Mouse (Mus musculus): Measurements from ENCODE around the gene Pacrg.

Pacrg gene

GRCm38 (mm10) chr17:10550781-10551520, 289.2 kb downstream of the Pacrg start:
- no peak for DNase-seq (ENCODE audit: low spot score)

- DNase-seq (ENCODE audit: low spot score), result no peak
Measured at GRCm38 (mm10) chr17:10549825-10550224, 290.3 kb downstream of the Pacrg start.

GRCm38 (mm10) chr17:10548969-10549368, 291.1 kb downstream of the Pacrg start:
- no peak for DNase-seq (ENCODE audit: low spot score)

- no peak for DNase-seq (ENCODE audit: low spot score)
Measured at GRCm38 (mm10) chr17:10540772-10541171, 299.3 kb downstream of the Pacrg start.

GRCm38 (mm10) chr17:10534206-10534605, 305.9 kb downstream of the Pacrg start:
- no peak for DNase-seq (ENCODE audit: low spot score)

GRCm38 (mm10) chr17:10533461-10533860, 306.6 kb downstream of the Pacrg start:
- no peak for DNase-seq (ENCODE audit: low spot score)

GRCm38 (mm10) chr17:10531024-10531423, 309.1 kb downstream of the Pacrg start:
- DNase-seq (ENCODE audit: low spot score), result peak; percentile 59

GRCm38 (mm10) chr17:10529329-10529955, 310.7 kb downstream of the Pacrg start:
- DNase-seq (ENCODE audit: low spot score), result no peak

GRCm38 (mm10) chr17:10521282-10521681, 318.8 kb downstream of the Pacrg start:
- no peak for DNase-seq (ENCODE audit: low spot score)

GRCm38 (mm10) chr17:10519506-10520155, 320.5 kb downstream of the Pacrg start:
- DNase-seq (ENCODE audit: low spot score), result no peak

- no peak for DNase-seq (ENCODE audit: low spot score)
Measured at GRCm38 (mm10) chr17:10514812-10515211, 325.3 kb downstream of the Pacrg start.

- no peak for DNase-seq (ENCODE audit: low spot score)
Measured at GRCm38 (mm10) chr17:10510913-10511759, 329.0 kb downstream of the Pacrg start.

GRCm38 (mm10) chr17:10510467-10510866, 329.6 kb downstream of the Pacrg start:
- no peak for DNase-seq (ENCODE audit: low spot score)

- DNase-seq (ENCODE audit: low spot score), result no peak
Measured at GRCm38 (mm10) chr17:10508088-10508487, 332.0 kb downstream of the Pacrg start.

GRCm38 (mm10) chr17:10507466-10507865, 332.6 kb downstream of the Pacrg start:
- DNase-seq (ENCODE audit: low spot score), result peak; percentile 75

- DNase-seq (ENCODE audit: low spot score), result no peak
Measured at GRCm38 (mm10) chr17:10506896-10507295, 333.2 kb downstream of the Pacrg start.

- DNase-seq (ENCODE audit: low spot score), result no peak
Measured at GRCm38 (mm10) chr17:10501439-10501838, 338.7 kb downstream of the Pacrg start.

- no peak for DNase-seq (ENCODE audit: low spot score)
Measured at GRCm38 (mm10) chr17:10500795-10501432, 339.2 kb downstream of the Pacrg start.

GRCm38 (mm10) chr17:10498935-10499655, 341.0 kb downstream of the Pacrg start:
- no peak for DNase-seq (ENCODE audit: low spot score)

GRCm38 (mm10) chr17:10497781-10498420, 342.2 kb downstream of the Pacrg start:
- no peak for DNase-seq (ENCODE audit: low spot score)

GRCm38 (mm10) chr17:10496066-10496465, 344.0 kb downstream of the Pacrg start:
- DNase-seq (ENCODE audit: low spot score), result no peak
